Mouse (Mus musculus) bone marrow, adult 2 months (tissue): ENCODE measurements around the gene Zfr2.

Experiments
- CTCF ChIP-seq: fragments of 200-500 bp; IDR thresholded peaks from 2 replicates; pipeline ENCODE4 v1.5.1; 2011; ENCODE audit warnings: low read length, control low read depth; ENCODE audit not compliant: control insufficient read depth, insufficient read depth
- POLR2A ChIP-seq: fragments of 200-500 bp; IDR thresholded peaks from 2 replicates; pipeline ENCODE4 v1.6.1; 2011; ENCODE audit warnings: low read depth, mild to moderate bottlenecking, control low read depth, low read length, borderline replicate concordance; ENCODE audit not compliant: control insufficient read depth

DNA sequence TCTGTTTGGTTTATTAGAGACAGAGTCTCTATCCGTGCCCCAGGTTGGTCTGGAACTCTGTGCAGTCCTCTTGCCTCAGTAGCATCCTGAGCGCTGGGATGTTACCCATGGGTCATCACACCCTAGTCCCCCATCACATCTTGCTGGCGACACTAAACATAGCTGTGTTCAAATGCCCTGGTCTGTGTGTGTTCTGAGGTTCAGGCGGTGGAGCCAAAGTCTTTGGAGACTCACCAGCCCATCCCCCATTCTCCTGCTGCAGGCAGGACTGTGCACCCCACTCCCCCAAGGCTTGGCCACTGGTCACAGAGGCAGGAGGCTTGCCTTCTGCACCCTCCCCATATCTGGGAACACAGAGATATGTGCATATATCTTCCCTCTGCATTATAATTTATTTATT, 28.8 kb upstream of the Zfr2 start:
- no peak for TF ChIP-seq CTCF
- TF ChIP-seq POLR2A = no peak
